Mouse (Mus musculus): Measurements from ENCODE around the gene Cyfip2. TPM values are rescaled to one million over a fixed set of nuclear protein-coding genes. Genes with fewer than 3 reads are reported as not detected.

The Cyfip2 gene
- polyA plus RNA-seq, 1 experiment = 200 TPM

DNA sequence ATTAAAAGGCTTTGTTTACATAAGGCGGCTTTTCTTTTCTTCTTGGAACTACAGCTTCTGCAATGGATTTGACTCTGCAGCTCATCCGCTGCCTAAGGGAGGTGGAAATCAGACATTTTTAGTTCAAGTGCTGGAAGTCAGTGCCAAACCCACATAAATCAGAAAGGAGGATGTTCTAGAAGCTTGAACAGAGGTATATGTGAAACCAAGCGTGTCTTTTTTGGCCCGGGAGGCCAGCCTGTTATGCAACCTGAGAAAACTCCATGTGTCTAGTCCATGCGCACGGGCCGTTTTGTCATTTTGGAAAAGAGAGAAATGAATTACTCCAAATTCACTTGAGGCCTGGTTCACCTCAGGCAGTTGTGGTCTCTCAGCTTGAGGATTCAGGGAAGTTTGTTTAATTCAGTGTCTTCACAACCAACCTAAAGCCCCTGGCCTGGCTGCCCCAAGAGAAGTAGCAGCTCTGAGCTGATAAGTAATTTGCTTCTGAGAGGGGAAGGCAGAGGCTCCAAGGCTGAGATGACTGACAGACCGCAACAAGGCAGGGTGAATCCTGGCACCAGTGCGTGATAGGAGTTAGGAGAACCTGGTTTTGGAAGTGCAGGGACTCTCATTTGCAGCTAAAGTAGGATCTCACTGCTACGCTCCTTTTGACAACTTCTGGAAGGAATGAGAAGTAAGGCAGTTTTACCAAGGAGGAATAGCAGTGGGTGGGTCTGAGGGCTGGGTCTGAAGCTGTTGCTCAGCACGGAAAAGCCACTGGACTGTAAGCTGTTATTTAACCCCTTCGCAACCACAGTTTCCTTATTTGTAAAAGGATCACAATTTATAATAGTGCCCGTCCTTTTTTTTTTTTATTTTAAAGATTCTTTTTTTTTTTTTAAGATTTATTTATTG, 13.5 kb downstream of the Cyfip2 start:
- Histone ChIP-seq H3K27me3 (ENCODE audit: control insufficient read depth, insufficient read depth, low read length) (no peaks in the 10 kb centered on the region), H3K4me3 (replicated peaks; ENCODE audit: insufficient read depth, low read depth, low read length) (no peak overlapping the region), H3K27ac (ENCODE audit: insufficient read depth, low read length) (peak overlapping the region; percentile 97), H3K4me1 (ENCODE audit: control insufficient read depth, insufficient read depth, low read length) (peaks cover 36% of the 10 kb centered on the region)
- TF ChIP-seq CTCF (IDR thresholded peaks at IDR 0.05; ENCODE audit: borderline replicate concordance, insufficient read depth, low read depth, low read length) = no peak
- no peak for TF ChIP-seq POLR2A (IDR thresholded peaks at IDR 0.05; ENCODE audit: borderline replicate concordance, insufficient read depth, low read length)
- WGBS = 30% methylated on average over 13 of the region's 13 CpGs
- DNase-seq = peak; percentile 82 to 87

DNA sequence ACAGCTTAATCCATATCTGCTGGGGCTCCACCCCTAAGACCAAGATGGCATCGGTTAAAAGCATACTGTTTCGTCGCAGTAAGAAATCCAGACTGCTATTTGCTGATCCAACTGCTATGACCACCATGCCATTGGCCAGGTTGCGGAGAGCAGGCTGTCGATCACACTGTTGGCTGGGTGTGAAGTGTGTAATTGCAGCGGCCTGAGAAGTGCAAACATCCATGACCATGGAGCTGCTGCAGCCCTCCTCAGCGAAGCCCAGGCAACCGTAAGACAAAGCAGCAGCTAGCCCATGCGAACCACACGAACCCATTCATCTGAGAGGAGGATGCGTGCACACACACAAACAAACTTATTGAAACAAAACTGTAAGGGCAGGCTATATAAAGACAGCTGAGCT, 18.3 kb downstream of the Cyfip2 start:
- Histone ChIP-seq H3K4me1 (ENCODE audit: control insufficient read depth, insufficient read depth, low read length) (peaks cover 35% of the 10 kb centered on the region), H3K27ac (ENCODE audit: insufficient read depth, low read length) (peak overlapping the region; percentile 8; the same call in 1 of the 2 replicates), H3K4me3 (replicated peaks; ENCODE audit: insufficient read depth, low read depth, low read length) (no peak overlapping the region), H3K27me3 (ENCODE audit: control insufficient read depth, insufficient read depth, low read length) (no peaks in the 10 kb centered on the region)
- WGBS = 57% methylated on average over 11 of the region's 11 CpGs
- DNase-seq = no peak
- TF ChIP-seq CTCF (IDR thresholded peaks at IDR 0.05; ENCODE audit: borderline replicate concordance, insufficient read depth, low read depth, low read length) = no peak
- no peak for TF ChIP-seq POLR2A (IDR thresholded peaks at IDR 0.05; ENCODE audit: borderline replicate concordance, insufficient read depth, low read length)

DNA sequence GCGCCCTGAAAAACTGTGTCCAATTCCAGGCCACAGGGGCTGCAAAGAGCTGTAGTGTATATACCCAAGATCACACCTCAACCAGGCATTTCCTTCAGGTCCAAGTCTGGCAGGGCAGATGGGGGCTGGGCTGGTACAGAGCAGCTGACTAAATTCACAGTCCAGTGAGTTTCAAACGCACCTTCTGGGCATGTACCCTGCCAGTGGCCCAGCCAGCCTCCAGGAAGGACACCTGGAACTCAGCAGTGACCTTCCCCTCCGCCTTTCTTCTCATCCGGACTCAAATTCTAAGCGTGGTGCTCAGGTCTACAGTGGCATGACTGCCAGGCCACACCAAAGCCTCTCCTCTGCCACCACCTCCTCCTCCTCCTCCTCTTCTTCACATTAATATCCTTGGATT, 19.2 kb downstream of the Cyfip2 start:
- 26% methylated on average over 5 of the region's 5 CpGs for WGBS
- Histone ChIP-seq H3K27ac (ENCODE audit: insufficient read depth, low read length) (peak overlapping the region; percentile 56), H3K4me3 (replicated peaks; ENCODE audit: insufficient read depth, low read depth, low read length) (no peak overlapping the region), H3K27me3 (ENCODE audit: control insufficient read depth, insufficient read depth, low read length) (no peaks in the 10 kb centered on the region), H3K4me1 (ENCODE audit: control insufficient read depth, insufficient read depth, low read length) (peaks cover 31% of the 10 kb centered on the region)
- TF ChIP-seq POLR2A (IDR thresholded peaks at IDR 0.05; ENCODE audit: borderline replicate concordance, insufficient read depth, low read length) (no peak), CTCF (IDR thresholded peaks at IDR 0.05; ENCODE audit: borderline replicate concordance, insufficient read depth, low read depth, low read length) (no peak)
- DNase-seq = peak; percentile 78 to 90

DNA sequence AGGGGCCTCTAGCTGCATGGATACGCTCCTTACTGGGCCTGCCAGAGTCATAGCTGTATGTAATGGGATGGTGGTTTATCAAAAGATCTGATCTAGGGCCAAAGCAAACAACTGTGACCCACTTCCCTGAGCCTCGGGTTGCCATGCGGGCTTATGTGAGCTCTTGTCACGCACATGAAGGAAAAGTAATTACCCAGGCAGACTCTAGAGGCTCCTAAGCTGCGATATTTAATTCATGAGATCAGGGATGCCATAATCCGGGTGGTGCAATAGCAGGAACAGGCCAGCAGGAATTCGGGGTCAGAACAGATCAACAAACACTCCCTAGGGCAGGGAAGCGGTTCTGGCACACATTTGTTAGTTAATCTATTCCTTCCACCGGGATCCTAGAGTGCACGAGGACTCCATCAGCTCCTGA, 21.7 kb downstream of the Cyfip2 start:
- H3K27ac ChIP-seq (ENCODE audit: insufficient read depth, low read length) = peak overlapping the region; percentile 52; the same call in 1 of the 2 replicates
- peak in 1 of 2 experiments; percentile 42 for DNase-seq
- TF ChIP-seq POLR2A (IDR thresholded peaks at IDR 0.05; ENCODE audit: borderline replicate concordance, insufficient read depth, low read length) (no peak), CTCF (IDR thresholded peaks at IDR 0.05; ENCODE audit: borderline replicate concordance, insufficient read depth, low read depth, low read length) (no peak)
- no peak overlapping the region for H3K4me3 ChIP-seq (replicated peaks; ENCODE audit: insufficient read depth, low read depth, low read length)
- peaks cover 33% of the 10 kb centered on the region for H3K4me1 ChIP-seq (ENCODE audit: control insufficient read depth, insufficient read depth, low read length)
- WGBS = 18% methylated on average over 10 of the region's 10 CpGs
- H3K27me3 ChIP-seq (ENCODE audit: control insufficient read depth, insufficient read depth, low read length) = no peaks in the 10 kb centered on the region

DNA sequence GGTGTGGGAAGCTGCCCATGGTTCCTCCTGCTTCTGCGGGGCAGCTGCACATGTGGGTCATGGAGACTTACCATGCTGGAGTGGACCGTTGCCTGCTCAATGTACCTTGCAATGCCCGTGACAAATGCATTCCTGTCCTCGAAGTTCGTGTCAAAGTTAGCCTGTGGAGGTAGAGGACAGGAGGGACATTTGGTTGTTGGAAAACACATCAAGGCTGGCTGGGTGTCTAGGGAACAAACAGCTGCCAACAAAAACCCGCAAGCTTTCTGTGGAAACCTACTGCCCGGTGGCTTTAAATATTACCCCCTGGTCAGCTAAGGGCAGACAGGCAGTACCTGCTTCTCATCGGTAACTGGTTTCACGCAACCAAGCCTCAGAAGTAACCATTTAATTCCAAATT, 23.1 kb downstream of the Cyfip2 start:
- no peaks in the 10 kb centered on the region for H3K27me3 ChIP-seq (ENCODE audit: control insufficient read depth, insufficient read depth, low read length)
- WGBS = 47% methylated on average over 9 of the region's 9 CpGs
- H3K4me1 ChIP-seq (ENCODE audit: control insufficient read depth, insufficient read depth, low read length) = peaks cover 32% of the 10 kb centered on the region
- H3K27ac ChIP-seq (ENCODE audit: insufficient read depth, low read length) = no peak overlapping the region
- H3K4me3 ChIP-seq (replicated peaks; ENCODE audit: insufficient read depth, low read depth, low read length) = no peak overlapping the region
- TF ChIP-seq POLR2A (IDR thresholded peaks at IDR 0.05; ENCODE audit: borderline replicate concordance, insufficient read depth, low read length) = no peak
- TF ChIP-seq CTCF (IDR thresholded peaks at IDR 0.05; ENCODE audit: borderline replicate concordance, insufficient read depth, low read depth, low read length) = no peak
- DNase-seq = no peak

DNA sequence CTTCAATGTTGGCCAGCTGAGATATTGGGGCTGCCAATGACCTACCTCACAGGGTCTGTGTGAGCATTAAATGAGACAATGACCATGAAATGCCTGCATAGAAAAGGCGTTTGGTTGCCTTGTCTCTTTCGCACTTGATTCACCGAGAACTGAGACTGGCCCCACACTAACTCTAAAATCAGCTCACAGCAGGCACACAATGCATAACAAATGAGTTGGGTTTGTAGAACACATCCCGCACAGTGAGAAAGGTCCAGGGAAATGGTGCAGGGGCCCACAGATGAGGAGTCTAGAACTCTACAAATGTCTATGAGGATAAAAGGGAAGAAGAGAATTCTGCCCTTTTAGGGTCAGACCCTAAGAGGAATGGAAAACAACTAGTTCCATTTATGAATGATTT, 23.6 kb downstream of the Cyfip2 start:
- DNase-seq = no peak
- Histone ChIP-seq H3K27me3 (ENCODE audit: control insufficient read depth, insufficient read depth, low read length) (no peaks in the 10 kb centered on the region), H3K4me3 (replicated peaks; ENCODE audit: insufficient read depth, low read depth, low read length) (no peak overlapping the region), H3K4me1 (ENCODE audit: control insufficient read depth, insufficient read depth, low read length) (peaks cover 28% of the 10 kb centered on the region), H3K27ac (ENCODE audit: insufficient read depth, low read length) (no peak overlapping the region)
- no peak for TF ChIP-seq POLR2A (IDR thresholded peaks at IDR 0.05; ENCODE audit: borderline replicate concordance, insufficient read depth, low read length)
- TF ChIP-seq CTCF (IDR thresholded peaks at IDR 0.05; ENCODE audit: borderline replicate concordance, insufficient read depth, low read depth, low read length) = no peak
- 44% methylated on average over 4 of the region's 4 CpGs for WGBS

DNA sequence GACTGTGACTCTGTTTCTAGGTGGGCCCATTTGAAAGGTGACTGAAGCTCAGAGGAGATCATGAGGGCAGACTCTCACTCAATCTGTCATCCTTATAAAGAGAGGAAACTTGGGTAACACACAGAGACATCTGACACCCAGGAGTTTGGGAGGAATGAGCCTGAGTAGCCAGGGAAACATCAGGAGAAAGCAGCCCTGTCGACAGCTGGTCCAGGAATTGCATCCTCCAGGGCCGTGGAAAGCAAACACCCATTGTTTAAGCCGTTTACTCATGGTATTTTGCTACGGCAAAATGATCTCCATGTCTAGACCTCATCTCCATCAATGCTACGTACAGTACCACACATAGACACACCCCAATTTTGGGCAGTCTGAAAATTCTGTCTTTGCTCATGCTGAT, 24.6 kb downstream of the Cyfip2 start:
- DNase-seq = no peak
- Histone ChIP-seq H3K27me3 (ENCODE audit: control insufficient read depth, insufficient read depth, low read length) (no peaks in the 10 kb centered on the region), H3K27ac (ENCODE audit: insufficient read depth, low read length) (no peak overlapping the region), H3K4me3 (replicated peaks; ENCODE audit: insufficient read depth, low read depth, low read length) (no peak overlapping the region), H3K4me1 (ENCODE audit: control insufficient read depth, insufficient read depth, low read length) (peaks cover 20% of the 10 kb centered on the region)
- 68% methylated on average over 5 of the region's 5 CpGs for WGBS
- TF ChIP-seq POLR2A (IDR thresholded peaks at IDR 0.05; ENCODE audit: borderline replicate concordance, insufficient read depth, low read length) (no peak), CTCF (IDR thresholded peaks at IDR 0.05; ENCODE audit: borderline replicate concordance, insufficient read depth, low read depth, low read length) (no peak)

DNA sequence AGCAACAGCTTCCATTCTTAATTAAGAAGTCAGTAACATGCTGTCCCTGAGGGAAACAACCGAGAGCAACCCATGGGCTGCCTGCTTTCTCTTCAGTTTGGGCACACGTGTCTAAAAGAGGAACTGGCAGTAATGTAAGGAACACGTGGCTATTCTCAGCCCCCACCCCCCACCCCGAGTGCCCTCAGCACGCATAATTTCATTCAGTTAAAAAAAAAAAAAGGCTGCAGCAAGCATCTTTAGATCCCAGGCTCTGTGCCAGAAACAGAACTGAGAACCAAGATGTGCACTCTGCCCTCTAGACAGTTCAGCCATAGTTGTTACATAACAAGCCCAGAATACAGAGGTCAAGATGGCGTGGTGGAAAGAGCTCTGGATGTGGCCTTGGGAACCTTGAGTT, 25.9 kb downstream of the Cyfip2 start:
- Histone ChIP-seq H3K27me3 (ENCODE audit: control insufficient read depth, insufficient read depth, low read length) (no peaks in the 10 kb centered on the region), H3K4me1 (ENCODE audit: control insufficient read depth, insufficient read depth, low read length) (peaks cover 17% of the 10 kb centered on the region), H3K27ac (ENCODE audit: insufficient read depth, low read length) (no peak overlapping the region), H3K4me3 (replicated peaks; ENCODE audit: insufficient read depth, low read depth, low read length) (no peak overlapping the region)
- 17% methylated on average over 6 of the region's 6 CpGs for WGBS
- TF ChIP-seq POLR2A (IDR thresholded peaks at IDR 0.05; ENCODE audit: borderline replicate concordance, insufficient read depth, low read length) (no peak), CTCF (IDR thresholded peaks at IDR 0.05; ENCODE audit: borderline replicate concordance, insufficient read depth, low read depth, low read length) (no peak)
- peak in 1 of 2 experiments; percentile 53 for DNase-seq

Measured in cerebellum, adult 2 months (tissue).